Mouse (Mus musculus) embryonic facial prominence, embryonic 13.5 days (tissue): Measurements from ENCODE around the gene Kirrel. TPM values are rescaled to one million over a fixed set of nuclear protein-coding genes. Genes with fewer than 3 reads are reported as not detected.

ENCODE experiments used
- ATAC-seq: fragments of 200-750 bp; cut with Nextera tagmentation; 2 replicates; pipeline ENCODE4 v1.8.0; 2017; ENCODE audit warnings: low read depth; ENCODE audit not compliant: insufficient number of reproducible peaks, insufficient read depth, low FRiP score, low TSS enrichment
- H3K27ac ChIP-seq: fragments of 300-500 bp; sonication (generic); 2 replicates; pipeline ENCODE4 v1.5.1; 2015; ENCODE audit warnings: moderate library complexity, mild to moderate bottlenecking, inconsistent platforms
- H3K27me3 ChIP-seq: fragments of 300-500 bp; sonication (generic); 2 replicates; pipeline ENCODE4 v1.6.1; 2015; ENCODE audit warnings: mild to moderate bottlenecking, inconsistent platforms
- H3K36me3 ChIP-seq: fragments of 300-500 bp; sonication (generic); 2 replicates; pipeline ENCODE4 v1.6.1; 2015; ENCODE audit warnings: mild to moderate bottlenecking, inconsistent platforms
- H3K4me1 ChIP-seq: fragments of 300-500 bp; sonication (generic); 2 replicates; pipeline ENCODE4 v1.6.1; 2015; ENCODE audit warnings: inconsistent platforms
- H3K4me2 ChIP-seq: fragments of 300-500 bp; sonication (generic); 2 replicates; pipeline ENCODE4 v1.6.1; 2015; ENCODE audit warnings: moderate library complexity, mild to moderate bottlenecking, inconsistent platforms
- H3K4me3 ChIP-seq: fragments of 300-500 bp; sonication (generic); 2 replicates; pipeline ENCODE4 v1.5.1; 2015; ENCODE audit warnings: mild to moderate bottlenecking, inconsistent platforms
- H3K9ac ChIP-seq: fragments of 300-500 bp; sonication (generic); 2 replicates; pipeline ENCODE4 v1.6.1; 2015; ENCODE audit warnings: mild to moderate bottlenecking, inconsistent platforms
- H3K9me3 ChIP-seq: fragments of 300-500 bp; sonication (generic); 2 replicates; pipeline ENCODE4 v1.6.1; 2016; ENCODE audit warnings: inconsistent platforms
- WGBS: fragments of 180-500 bp; shearing (Covaris S2); methylation state at CpG from one replicate; pipeline ENCODE4 v1.1.7; 2015; ENCODE audit warnings: mixed read lengths; 5-methylcytosine and 5-hydroxymethylcytosine counted together
- polyA plus RNA-seq: library from polyadenylated mRNA; unstranded; fragments of >200 nt; fragmentation: Nextera tagmentation; extraction: Ambion mirVana; gene quantifications from 2 replicates; pipeline ENCODE4 v1.2.1, GENCODE M21; 2015

Gene Kirrel
- polyA plus RNA-seq, 1 experiment from 2014 or later: 20.4 TPM

DNA sequence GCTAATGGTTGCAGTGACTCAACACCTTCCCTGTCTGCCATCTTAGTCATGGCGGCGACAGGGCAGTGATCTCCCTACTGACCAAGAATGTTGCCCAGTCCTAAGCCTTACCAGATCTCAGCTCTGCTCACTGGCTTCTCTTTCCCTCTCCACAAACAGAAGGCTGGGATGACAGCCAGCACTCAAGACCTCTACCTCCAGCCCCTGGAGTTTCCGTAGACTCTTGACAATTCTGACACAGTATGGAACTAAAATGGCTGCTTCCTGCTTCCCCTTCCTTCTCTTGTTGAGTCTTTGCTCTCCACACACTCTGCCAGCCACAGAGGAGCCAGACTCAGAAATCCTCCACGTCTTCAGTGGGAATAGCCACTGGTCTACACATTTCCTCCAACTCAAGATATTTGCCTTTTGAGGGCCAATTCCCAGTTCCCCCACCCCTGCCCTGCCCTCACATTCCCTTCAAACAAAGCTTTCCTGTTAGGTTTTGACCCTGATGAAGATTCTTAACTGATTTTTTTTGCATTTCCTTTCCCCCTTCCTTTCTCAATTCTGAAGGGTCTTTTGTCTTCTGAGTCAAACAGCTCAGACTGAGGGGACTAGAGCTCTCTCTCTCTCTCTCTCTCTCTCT, 22.3 kb downstream of the Kirrel start:
- ATAC-seq: no peak
- H3K9me3 ChIP-seq: no peaks in the 10 kb centered on the region
- 71% methylated on average over 4 of the region's 4 CpGs for WGBS

GRCm38 (mm10) chr3:87151294-87151826, 23.2 kb downstream of the Kirrel start:
- H3K4me3 ChIP-seq: no peak overlapping the region
- peaks cover 83% of the 10 kb centered on the region for H3K4me1 ChIP-seq
- peaks cover 9% of the 10 kb centered on the region for H3K36me3 ChIP-seq
- WGBS: 30% methylated on average over 2 of the region's 2 CpGs
- no peaks in the 10 kb centered on the region for H3K27me3 ChIP-seq
- peak overlapping the region; percentile 61 for H3K9ac ChIP-seq
- ATAC-seq: no peak
- peak overlapping the region; percentile 99 for H3K27ac ChIP-seq
- no peaks in the 10 kb centered on the region for H3K9me3 ChIP-seq
- H3K4me2 ChIP-seq: peak overlapping the region; percentile 46

More for the DNA sequence above, 22.3 kb downstream of the Kirrel start:
- Histone ChIP-seq H3K4me3 (no peak overlapping the region), H3K4me1 (peaks cover 91% of the 10 kb centered on the region), H3K27me3 (no peaks in the 10 kb centered on the region), H3K9ac (no peak overlapping the region), H3K27ac (peak overlapping the region; percentile 99), H3K4me2 (no peak overlapping the region), H3K36me3 (peaks cover 2% of the 10 kb centered on the region)

DNA sequence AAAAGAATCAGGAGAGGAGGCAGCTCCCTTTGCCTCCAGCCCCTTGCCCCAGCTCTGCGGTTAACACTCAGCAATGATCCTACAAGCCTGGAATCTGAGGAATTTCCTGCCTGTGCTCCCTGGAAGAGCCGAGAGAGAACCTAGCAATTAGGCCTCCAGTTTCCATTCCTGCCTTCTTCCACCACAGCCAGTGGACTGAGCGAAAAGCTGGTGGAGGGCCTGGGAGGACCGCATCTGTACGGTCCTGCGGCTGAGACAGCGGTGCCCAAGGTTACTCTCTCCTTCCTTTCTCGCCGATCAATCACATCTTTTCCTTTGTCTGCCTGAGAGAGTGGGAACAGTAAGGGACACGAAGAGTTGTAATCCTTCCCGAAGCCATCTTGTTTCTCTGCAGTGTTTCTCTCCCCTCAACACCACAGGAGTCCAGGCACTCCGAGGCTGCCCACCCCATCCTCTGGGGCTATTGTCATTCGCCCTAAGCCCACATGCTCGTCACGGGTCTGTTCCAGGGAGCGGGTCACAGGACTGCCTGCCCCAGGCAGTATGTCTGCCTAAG, 23.8 kb downstream of the Kirrel start:
- peak; percentile 82 for ATAC-seq
- Histone ChIP-seq H3K4me1 (peaks cover 80% of the 10 kb centered on the region), H3K27me3 (no peaks in the 10 kb centered on the region), H3K36me3 (peaks cover 13% of the 10 kb centered on the region), H3K27ac (peak overlapping the region; percentile 99), H3K4me2 (peak overlapping the region; percentile 46), H3K4me3 (peak overlapping the region; percentile 1; the same call in 1 of the 2 replicates), H3K9me3 (no peaks in the 10 kb centered on the region), H3K9ac (peak overlapping the region; percentile 68)
- WGBS: under 1% methylated on average over 16 of the region's 16 CpGs

DNA sequence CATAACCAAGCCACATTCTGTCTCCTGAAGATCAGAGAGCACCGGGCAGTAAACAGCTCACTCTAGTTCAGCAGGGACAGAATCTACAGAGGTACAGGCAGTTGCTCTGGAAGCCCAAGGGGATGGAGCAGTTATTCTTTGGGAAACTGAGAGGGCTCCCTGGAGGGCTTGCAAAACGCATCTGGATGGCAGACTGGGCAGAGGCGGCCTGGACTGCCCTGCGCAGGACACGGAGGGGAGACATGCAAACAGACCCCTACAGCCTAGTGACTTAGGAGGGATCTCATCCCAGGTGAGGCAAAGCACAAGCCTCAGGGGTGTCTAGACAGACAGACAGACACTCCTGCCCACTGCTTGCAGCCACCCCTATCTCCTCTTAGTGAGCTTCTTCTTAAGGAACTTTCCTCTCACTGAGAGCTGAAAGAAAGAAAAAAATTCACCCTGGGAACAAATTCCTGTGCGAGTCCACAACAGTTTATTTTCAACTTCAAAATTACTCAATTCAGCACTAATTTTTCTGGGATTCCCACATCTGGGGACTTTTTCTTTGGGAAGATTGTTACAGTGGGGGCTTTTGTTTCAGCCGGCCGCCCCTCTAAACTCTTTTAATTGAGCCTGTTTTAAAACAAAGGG, 24.4 kb downstream of the Kirrel start:
- H3K4me3 ChIP-seq: peak overlapping the region; percentile 6; the same call in 1 of the 2 replicates
- H3K9ac ChIP-seq: peak overlapping the region; percentile 68
- H3K36me3 ChIP-seq: peaks cover 14% of the 10 kb centered on the region
- no peak for ATAC-seq
- peak overlapping the region; percentile 99 for H3K27ac ChIP-seq
- 3% methylated on average over 8 of the region's 8 CpGs for WGBS
- H3K27me3 ChIP-seq: no peaks in the 10 kb centered on the region
- H3K4me2 ChIP-seq: peak overlapping the region; percentile 46
- no peaks in the 10 kb centered on the region for H3K9me3 ChIP-seq
- H3K4me1 ChIP-seq: peaks cover 80% of the 10 kb centered on the region

GRCm38 (mm10) chr3:87149425-87149824, 25.1 kb downstream of the Kirrel start:
- Histone ChIP-seq H3K36me3 (peaks cover 14% of the 10 kb centered on the region), H3K27ac (peak overlapping the region; percentile 99), H3K9ac (0 out of 2 replicates have a peak overlapping the region, but pooled peaks have one; percentile 21), H3K4me3 (no peak overlapping the region), H3K9me3 (no peaks in the 10 kb centered on the region), H3K4me2 (peak overlapping the region; percentile 46; the same call in 1 of the 2 replicates), H3K27me3 (no peaks in the 10 kb centered on the region), H3K4me1 (peaks cover 80% of the 10 kb centered on the region)
- ATAC-seq: no peak
- WGBS: 49% methylated on average over 10 of the region's 10 CpGs

DNA sequence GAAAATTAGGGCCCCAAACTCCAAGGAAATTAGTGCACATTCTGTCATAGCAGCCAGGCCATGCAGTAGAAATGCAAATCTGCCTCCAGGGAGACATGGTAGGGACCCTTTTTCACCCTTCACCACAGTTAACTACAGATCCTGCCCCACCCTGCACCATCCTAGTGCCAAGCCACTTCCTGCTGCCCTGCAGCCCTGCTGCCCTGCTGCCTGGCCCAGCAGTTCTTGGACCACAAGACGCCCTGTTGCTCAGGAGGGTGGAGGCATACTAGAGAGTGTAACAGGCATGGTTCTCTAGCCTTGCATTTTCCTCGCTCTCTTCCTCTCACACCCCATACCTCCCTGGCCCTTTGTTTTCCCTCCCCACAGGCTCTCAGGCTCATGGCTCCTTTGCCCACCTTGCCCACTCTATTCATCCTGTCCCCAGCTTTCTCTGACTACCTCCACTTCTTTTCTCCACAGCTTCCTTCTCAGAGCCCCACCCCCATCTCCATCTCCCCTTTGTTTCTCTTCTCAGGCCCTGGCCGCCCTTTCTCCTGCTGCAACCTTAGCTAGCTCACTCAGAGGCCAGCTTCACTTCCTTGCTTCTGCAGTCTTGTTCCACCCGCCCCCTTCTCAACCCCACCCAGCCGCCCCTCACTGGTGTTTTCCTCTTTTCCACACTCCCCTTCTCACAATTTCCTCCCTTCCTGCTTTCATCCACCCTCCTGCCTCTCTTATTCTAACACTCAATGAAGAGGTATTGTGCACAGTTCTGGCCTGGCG, 29.9 kb downstream of the Kirrel start:
- H3K9ac ChIP-seq: 0 out of 2 replicates have a peak overlapping the region, but pooled peaks have one; percentile 11
- ATAC-seq: no peak

GRCm38 (mm10) chr3:87140284-87140683, 34.3 kb downstream of the Kirrel start:
- peaks cover 17% of the 10 kb centered on the region for H3K4me1 ChIP-seq
- H3K9me3 ChIP-seq: no peaks in the 10 kb centered on the region
- H3K36me3 ChIP-seq: peaks cover 55% of the 10 kb centered on the region
- WGBS: 66% methylated on average over 5 of the region's 5 CpGs
- ATAC-seq: no peak
- H3K27me3 ChIP-seq: no peaks in the 10 kb centered on the region
- no peak overlapping the region for H3K9ac ChIP-seq
- no peak overlapping the region for H3K4me2 ChIP-seq
- no peak overlapping the region for H3K27ac ChIP-seq
- H3K4me3 ChIP-seq: no peak overlapping the region

More for the DNA sequence above, 29.9 kb downstream of the Kirrel start:
- Histone ChIP-seq H3K9me3 (no peaks in the 10 kb centered on the region), H3K27ac (peak overlapping the region; percentile 71), H3K27me3 (no peaks in the 10 kb centered on the region), H3K4me2 (no peak overlapping the region), H3K4me1 (peaks cover 45% of the 10 kb centered on the region), H3K4me3 (no peak overlapping the region), H3K36me3 (peaks cover 31% of the 10 kb centered on the region)
- WGBS: 44% methylated on average over 6 of the region's 6 CpGs

DNA sequence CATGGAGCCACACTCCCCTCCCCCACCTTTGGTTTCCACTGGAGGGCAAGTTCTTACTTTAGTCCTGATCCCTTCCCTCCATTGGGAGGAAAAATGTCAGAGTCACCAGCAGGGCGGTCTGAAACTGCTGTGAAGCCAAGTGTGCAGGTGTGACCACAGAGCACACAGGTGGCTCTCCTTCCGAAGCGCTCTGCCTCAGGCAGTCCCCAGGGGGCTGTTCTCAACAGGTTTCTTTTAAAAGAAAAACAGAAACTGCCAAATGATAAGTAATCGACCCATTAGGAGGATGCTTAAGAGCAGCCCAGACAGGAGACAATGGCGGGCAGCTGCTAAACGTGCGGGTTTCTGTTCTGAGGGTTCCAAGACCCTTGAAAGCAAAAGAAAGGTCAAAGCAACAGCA, 37.8 kb downstream of the Kirrel start:
- no peak for ATAC-seq
- Histone ChIP-seq H3K4me3 (no peak overlapping the region), H3K4me2 (no peak overlapping the region), H3K27ac (no peak overlapping the region), H3K27me3 (no peaks in the 10 kb centered on the region), H3K9ac (no peak overlapping the region), H3K4me1 (peaks cover 10% of the 10 kb centered on the region), H3K9me3 (no peaks in the 10 kb centered on the region), H3K36me3 (peaks cover 84% of the 10 kb centered on the region)
- 52% methylated on average over 7 of the region's 7 CpGs for WGBS

- no peak for ATAC-seq
- Histone ChIP-seq H3K4me2 (no peak overlapping the region), H3K4me3 (no peak overlapping the region), H3K9me3 (no peaks in the 10 kb centered on the region), H3K27me3 (no peaks in the 10 kb centered on the region), H3K4me1 (peaks cover 20% of the 10 kb centered on the region), H3K27ac (no peak overlapping the region), H3K36me3 (peaks cover 89% of the 10 kb centered on the region), H3K9ac (no peak overlapping the region)
These were observed 39.6 kb downstream of the Kirrel start for GRCm38 (mm10) chr3:87134951-87135350.

- Histone ChIP-seq H3K4me1 (peaks cover 20% of the 10 kb centered on the region), H3K27ac (peak overlapping the region; percentile 39; the same call in 1 of the 2 replicates), H3K27me3 (no peaks in the 10 kb centered on the region), H3K9ac (no peak overlapping the region), H3K4me2 (no peak overlapping the region), H3K4me3 (no peak overlapping the region), H3K9me3 (no peaks in the 10 kb centered on the region), H3K36me3 (peaks cover 81% of the 10 kb centered on the region)
- WGBS: 76% methylated on average over 11 of the region's 11 CpGs
- no peak for ATAC-seq
These were observed 42.7 kb downstream of the Kirrel start for GRCm38 (mm10) chr3:87131694-87132347.

GRCm38 (mm10) chr3:87130933-87131332, 43.6 kb downstream of the Kirrel start:
- Histone ChIP-seq H3K4me2 (no peak overlapping the region), H3K27me3 (no peaks in the 10 kb centered on the region), H3K9me3 (no peaks in the 10 kb centered on the region), H3K4me1 (peaks cover 20% of the 10 kb centered on the region), H3K36me3 (peaks cover 74% of the 10 kb centered on the region), H3K4me3 (no peak overlapping the region), H3K27ac (peak overlapping the region; percentile 39; the same call in 1 of the 2 replicates), H3K9ac (no peak overlapping the region)
- ATAC-seq: no peak
- WGBS: 74% methylated on average over 6 of the region's 6 CpGs
